Mouse (Mus musculus) myocyte (in vitro differentiated cells): ENCODE measurements at regions not wholly inside any gene's neighbourhood (a gene's known extent, or its start where the extent isn't known, plus 50 kb on each side); places are given as distances from the start of the nearest gene placed in this dataset.

Source experiments
- POLR2A ChIP-seq: IDR thresholded peaks from one replicate; pipeline ENCODE4 v1.6.1; 2011; ENCODE audit warnings: low read depth, mild to moderate bottlenecking, control low read depth, moderate library complexity; ENCODE audit not compliant: insufficient read length
- TCF12 ChIP-seq: IDR thresholded peaks from one replicate; pipeline ENCODE4 v1.6.1; 2011; ENCODE audit warnings: mild to moderate bottlenecking, control low read depth; ENCODE audit not compliant: poor library complexity, insufficient read depth, severe bottlenecking

- TF ChIP-seq POLR2A (no peak), TCF12 (no peak)
Observed at GRCm38 (mm10) chr1:143888065-143888464, 111.0 kb downstream of the Uchl5 start.
